Mouse (Mus musculus) adrenal gland, adult (tissue): ENCODE results near the gene Lpp.

Source experiments
- DNase-seq, 2 experiments: peaks; one replicate each; pipeline ENCODE4 v3.0.0; 2022 to 2023; ENCODE audit warnings: low spot score in 1 of 2; ENCODE audit not compliant: inconsistent age in 2 of 2

Gene Lpp

DNA sequence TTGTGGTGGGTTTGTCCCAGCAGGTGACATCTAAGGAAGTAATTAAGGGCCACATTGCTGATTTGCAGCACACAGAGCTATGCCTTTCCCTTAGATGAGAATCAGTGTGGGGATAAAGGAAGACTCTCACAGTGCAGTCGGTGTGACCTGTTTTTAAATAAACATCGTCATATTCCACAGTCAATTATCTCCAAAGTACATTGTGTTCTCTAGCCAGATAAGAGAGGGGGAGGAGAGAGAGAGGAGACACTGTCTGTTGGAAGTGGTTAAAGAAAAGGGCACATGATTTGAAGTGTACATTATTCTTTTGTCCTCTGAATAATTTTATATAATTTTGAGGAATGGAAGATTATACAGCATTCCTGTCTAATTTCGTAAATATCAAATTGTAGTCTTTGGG is 388.6 kb downstream of the Lpp start:
- no peak for DNase-seq

DNA sequence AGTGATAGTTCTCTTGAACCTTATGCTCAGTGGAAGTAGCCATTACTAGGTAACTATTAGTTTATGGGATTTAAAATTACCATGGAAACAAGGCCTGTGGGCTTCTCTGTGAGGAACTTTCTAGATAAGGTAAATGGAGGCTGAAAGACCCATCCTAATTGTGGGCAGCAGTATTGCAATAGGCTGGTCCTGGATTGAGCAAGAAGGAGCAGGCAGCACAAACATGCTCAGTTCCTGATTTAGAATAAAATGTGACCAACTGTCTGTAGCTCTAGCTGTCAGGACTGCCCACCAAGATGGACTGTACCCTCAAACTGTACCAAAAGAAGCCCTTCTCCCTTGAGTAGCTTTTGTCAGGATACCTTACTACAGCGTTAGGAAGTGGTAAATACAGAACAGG is 392.3 kb downstream of the Lpp start:
- DNase-seq = no peak

DNA sequence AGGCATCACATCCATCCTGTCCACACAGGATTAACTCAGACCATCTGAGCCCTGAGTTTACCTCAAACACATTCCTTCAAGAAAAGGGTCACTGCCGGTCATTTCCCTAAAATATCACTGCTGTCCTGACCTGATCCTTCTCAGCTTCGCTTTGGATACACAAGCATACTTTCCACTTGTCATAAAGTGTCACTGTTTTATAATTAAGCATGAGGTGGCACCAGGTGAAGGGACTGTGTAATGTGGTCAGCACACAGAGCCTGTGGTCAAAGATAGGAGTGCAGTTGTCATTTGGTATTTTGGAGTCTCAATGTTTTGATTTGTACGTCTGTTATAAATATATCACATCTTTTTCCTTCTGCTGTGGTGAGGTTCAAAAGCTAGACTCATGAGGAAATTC is 395.7 kb downstream of the Lpp start:
- no peak for DNase-seq

- DNase-seq = no peak
Measured at GRCm38 (mm10) chr16:24791387-24791786, 398.1 kb downstream of the Lpp start.

GRCm38 (mm10) chr16:24791984-24792383 is 398.7 kb downstream of the Lpp start:
- no peak for DNase-seq

DNA sequence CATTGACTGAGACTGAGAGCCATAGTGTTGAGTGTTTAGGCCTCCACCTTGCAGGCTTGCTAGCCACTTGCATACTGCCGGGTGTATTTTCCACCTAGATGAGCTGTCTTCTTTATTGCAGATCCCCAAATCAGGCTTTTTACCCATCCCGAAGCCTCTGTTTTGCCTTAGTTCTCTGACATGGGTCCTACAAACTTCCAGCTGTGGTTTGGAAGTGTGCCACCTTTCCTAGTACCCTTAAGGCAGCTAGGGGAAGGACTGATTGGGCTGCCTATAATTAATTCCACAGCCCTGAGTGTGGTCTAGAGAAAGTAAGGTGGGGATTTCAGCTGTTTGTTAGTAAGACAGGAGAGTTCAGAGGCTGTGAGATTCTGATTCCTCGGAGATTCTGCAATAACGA is 399.5 kb downstream of the Lpp start:
- DNase-seq = no peak

DNA sequence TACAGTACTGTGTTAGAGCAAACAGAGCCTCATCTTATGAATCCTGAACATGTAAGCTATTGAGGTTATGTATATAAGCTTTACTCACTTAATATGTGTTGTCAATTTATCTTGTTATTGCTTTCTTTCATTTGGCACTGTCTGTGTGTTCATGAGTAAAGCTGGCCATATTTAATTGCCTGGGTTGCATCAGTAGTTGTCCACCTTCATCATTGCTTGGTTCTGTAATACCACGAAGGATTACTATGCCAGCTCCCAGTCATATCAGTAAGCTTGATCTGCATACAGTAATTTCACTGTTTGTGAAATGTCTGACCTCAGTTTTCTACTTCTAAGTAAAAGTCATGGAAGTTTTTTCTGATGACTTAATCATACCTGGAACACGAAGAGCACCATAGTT is 401.4 kb downstream of the Lpp start:
- peak in 1 of 2 experiments; percentile 48 for DNase-seq

GRCm38 (mm10) chr16:24801355-24801754 is 408.0 kb downstream of the Lpp start:
- no peak for DNase-seq

- no peak for DNase-seq
Measured at GRCm38 (mm10) chr16:24801780-24802179, 408.5 kb downstream of the Lpp start.

DNA sequence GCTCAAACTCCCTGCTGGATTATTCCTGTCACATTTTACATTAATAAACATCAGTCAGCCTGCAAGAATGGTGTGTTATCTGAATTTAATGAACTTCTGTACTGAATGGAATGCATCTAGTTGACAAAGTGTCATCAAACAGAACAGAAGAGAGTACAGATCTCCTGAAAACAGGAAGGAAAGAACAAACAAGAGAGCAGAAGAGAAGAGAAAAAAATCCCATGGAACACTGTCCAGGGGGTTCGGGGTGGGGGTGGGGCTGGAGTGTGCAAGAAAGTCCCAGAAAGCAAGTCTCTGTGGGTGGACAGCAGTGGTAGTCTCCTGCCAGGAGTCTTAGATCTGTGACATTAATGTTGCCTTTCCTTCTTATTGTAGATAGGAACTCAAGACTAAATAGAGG is 412.8 kb downstream of the Lpp start:
- DNase-seq = no peak

DNA sequence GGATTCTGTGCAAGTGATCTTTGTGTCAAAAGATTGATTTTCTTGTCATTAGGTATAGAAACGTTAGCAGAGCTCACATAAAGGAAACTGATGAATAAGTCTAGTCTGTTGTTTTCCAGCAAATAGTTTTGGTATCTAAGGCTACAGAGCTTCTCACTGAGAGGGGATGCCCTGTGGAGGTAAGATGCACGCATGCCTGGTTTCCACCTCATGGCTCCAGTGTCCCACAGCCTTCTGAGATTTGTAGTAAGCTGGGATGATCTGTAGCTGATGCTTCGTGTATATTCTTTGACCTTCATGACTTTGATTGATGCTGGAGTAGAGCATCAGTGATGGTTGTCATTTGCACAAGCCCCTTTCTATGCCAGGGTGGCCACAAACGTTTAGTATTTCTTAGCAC is 414.3 kb downstream of the Lpp start:
- DNase-seq = no peak

DNA sequence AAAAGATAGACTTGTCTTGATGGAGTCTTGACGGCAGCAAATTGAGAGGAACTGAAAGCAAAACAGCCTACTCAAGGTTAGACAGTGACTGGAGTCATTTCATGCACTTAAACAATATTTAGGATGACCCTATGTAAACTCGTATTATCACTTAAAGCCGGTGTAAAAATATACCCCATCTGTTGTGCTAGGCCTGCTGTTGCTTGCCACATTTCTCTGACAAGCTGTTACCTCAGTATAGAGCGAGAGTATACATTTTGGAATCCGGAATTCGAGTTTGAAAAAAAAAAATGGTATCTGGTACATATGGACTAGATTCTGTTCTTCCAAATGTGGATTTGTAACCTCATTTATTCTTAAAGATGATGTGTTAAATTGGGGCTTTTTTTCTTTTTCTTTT is 416.5 kb downstream of the Lpp start:
- DNase-seq = no peak

GRCm38 (mm10) chr16:24816621-24817020 is 423.3 kb downstream of the Lpp start:
- DNase-seq = no peak

DNA sequence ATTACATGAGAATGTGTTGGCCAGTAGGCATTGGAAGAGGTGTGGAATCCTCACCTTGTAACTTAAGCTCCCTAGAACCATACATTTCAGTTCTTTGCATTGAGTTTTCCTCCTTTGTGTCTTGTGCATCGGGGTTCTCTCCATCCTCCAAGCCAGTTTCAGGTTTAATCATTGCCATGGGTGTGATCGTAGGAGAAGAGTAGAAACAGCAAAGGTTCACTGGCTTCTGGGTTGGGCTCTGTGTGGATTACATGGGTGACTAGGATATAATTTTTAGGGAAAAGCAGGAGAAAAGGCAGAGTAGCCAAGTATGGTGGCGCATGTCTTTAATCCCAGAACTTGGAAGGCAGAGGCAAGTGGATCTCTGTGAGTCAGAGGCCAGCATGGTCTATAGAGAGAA is 424.1 kb downstream of the Lpp start:
- DNase-seq = no peak

- peak in 1 of 2 experiments; percentile 11 for DNase-seq
Measured at GRCm38 (mm10) chr16:24819127-24819526, 425.8 kb downstream of the Lpp start.

DNA sequence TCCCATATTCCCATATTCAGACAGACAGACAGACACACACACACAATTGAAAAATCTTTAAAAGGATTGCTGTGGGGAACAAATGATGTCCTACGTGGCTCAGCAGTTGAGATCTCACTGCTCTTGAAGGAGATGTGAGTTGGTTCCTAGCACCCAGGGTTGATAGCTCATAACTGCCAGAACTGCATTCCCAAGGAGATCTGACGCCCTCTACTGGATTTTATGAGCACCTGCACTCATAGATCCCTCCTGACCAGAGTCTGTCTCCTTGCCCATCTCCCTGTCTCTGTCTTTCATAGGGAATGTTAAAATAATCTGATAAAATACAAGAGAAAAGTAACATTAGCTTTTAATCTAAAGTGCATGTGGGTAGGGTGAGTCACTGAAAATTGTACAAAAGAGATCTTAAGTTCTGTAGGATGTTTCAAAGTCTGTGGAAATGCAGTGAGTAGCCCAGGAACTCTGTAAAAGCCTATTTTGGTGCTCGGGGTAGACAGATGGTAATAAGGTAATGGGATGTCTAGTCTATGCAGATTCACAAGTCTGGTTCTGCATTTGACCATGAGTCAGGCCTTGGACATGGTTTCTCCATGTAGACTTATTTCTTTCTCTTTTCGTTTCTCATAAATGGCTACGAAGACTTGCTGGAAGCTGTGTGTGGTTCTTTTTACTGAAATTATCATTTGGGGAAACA is 429.0 kb downstream of the Lpp start:
- peak in 1 of 2 experiments; percentile 37 for DNase-seq

- peak in 1 of 2 experiments; percentile 52 for DNase-seq
Measured at GRCm38 (mm10) chr16:24822918-24823317, 429.6 kb downstream of the Lpp start.

- DNase-seq = peak in 1 of 2 experiments; percentile 32
Measured at GRCm38 (mm10) chr16:24826390-24826789, 433.1 kb downstream of the Lpp start.

GRCm38 (mm10) chr16:24828207-24828803 is 435.0 kb downstream of the Lpp start:
- DNase-seq = peak in 1 of 2 experiments; percentile 57

GRCm38 (mm10) chr16:24829860-24830259 is 436.6 kb downstream of the Lpp start:
- DNase-seq = no peak

- DNase-seq = peak in 1 of 2 experiments; percentile 63
Measured at GRCm38 (mm10) chr16:24830939-24831338, 437.6 kb downstream of the Lpp start.

DNA sequence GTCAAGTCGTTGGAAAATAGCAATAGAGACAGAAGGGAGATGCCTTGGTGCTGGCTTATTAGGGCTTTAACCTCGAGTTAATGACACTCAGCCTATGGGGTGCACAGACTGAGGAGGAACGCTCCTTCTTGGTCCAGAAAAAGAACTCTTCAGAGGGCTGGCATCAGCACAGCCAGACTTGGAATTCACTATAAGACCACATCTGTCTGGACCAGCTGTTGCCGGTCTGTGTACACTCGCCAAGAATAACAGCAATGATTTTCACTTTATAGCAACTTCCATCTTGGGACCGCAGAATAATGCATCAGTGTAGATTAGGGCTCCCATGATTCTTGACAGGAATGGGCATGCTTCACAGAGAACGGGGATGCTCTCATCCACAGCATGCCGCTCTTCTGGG is 439.9 kb downstream of the Lpp start:
- no peak for DNase-seq

GRCm38 (mm10) chr16:24834536-24834935 is 441.2 kb downstream of the Lpp start:
- DNase-seq = no peak
